Mouse (Mus musculus): Measurements from ENCODE around the gene Cpxm1.

GRCm38 (mm10) chr2:130430484-130430883 is 33.1 kb upstream of the Cpxm1 start:
- TF ChIP-seq POLR2A (IDR thresholded peaks at IDR 0.05; ENCODE audit: extremely low read depth, insufficient read depth, low read length) (no peak), CTCF (IDR thresholded peaks at IDR 0.05; ENCODE audit: low read depth, low read length) (no peak)
